Mouse (Mus musculus) neural tube, embryonic 11.5 days (tissue): ENCODE results near the gene Raet1d. TPM values are rescaled to one million over a fixed set of nuclear protein-coding genes. Genes with fewer than 3 reads are reported as not detected.
"Not testable (repeated sequence)": the region's sequence is repeated elsewhere in the genome, so short reads cannot be mapped to it uniquely, and the experiment has no call there.

Experiments used
- ATAC-seq: fragments of 200-750 bp; cut with Nextera tagmentation; 2 replicates; pipeline ENCODE4 v1.8.0; 2017; ENCODE audit warnings: moderate number of reproducible peaks, mild to moderate bottlenecking, moderate TSS enrichment, moderate library complexity; ENCODE audit not compliant: insufficient read depth, low FRiP score, low TSS enrichment
- DNase-seq: peaks from one replicate; pipeline ENCODE4 v3.0.0-alpha.2; 2015; ENCODE audit warnings: low spot score
- H3K27ac ChIP-seq: fragments of 300-500 bp; sonication (generic); 2 replicates; pipeline ENCODE4 v1.5.1; 2014; ENCODE audit warnings: low read depth, mild to moderate bottlenecking, low read length
- H3K27me3 ChIP-seq: fragments of 300-500 bp; sonication (generic); 2 replicates; pipeline ENCODE4 v1.6.1; 2014; ENCODE audit warnings: mild to moderate bottlenecking, low read length, mixed read lengths; ENCODE audit not compliant: control insufficient read depth, insufficient read depth
- H3K36me3 ChIP-seq: fragments of 300-500 bp; sonication (generic); 2 replicates; pipeline ENCODE4 v1.6.1; 2014; ENCODE audit warnings: mild to moderate bottlenecking, low read length, moderate library complexity, mixed read lengths; ENCODE audit not compliant: control insufficient read depth, insufficient read depth
- H3K4me1 ChIP-seq: fragments of 300-500 bp; sonication (generic); 2 replicates; pipeline ENCODE4 v1.6.1; 2014; ENCODE audit warnings: low read length, mixed read lengths; ENCODE audit not compliant: control insufficient read depth, insufficient read depth
- H3K4me2 ChIP-seq: fragments of 300-500 bp; sonication (generic); 2 replicates; pipeline ENCODE4 v1.6.1; 2014; ENCODE audit warnings: low read depth, mild to moderate bottlenecking, moderate library complexity
- H3K4me3 ChIP-seq: fragments of 300-500 bp; sonication (generic); 2 replicates; pipeline ENCODE4 v1.5.1; 2014; ENCODE audit warnings: low read depth, low read length
- H3K9ac ChIP-seq: fragments of 300-500 bp; sonication (generic); 2 replicates; pipeline ENCODE4 v1.6.1; 2014; ENCODE audit warnings: mild to moderate bottlenecking, low read length
- H3K9me3 ChIP-seq: fragments of 300-500 bp; sonication (generic); 2 replicates; pipeline ENCODE4 v1.6.1; 2016; ENCODE audit warnings: low read length; ENCODE audit not compliant: control insufficient read depth
- WGBS: fragments of 180-500 bp; shearing (Covaris S2); extraction: QIAGEN DNeasy Blood & Tissue Kit; methylation state at CpG from one replicate; pipeline ENCODE4 v1.1.7; 2014; 5-methylcytosine and 5-hydroxymethylcytosine counted together
- polyA plus RNA-seq: library from polyadenylated mRNA; unstranded; fragments of >200 nt; fragmentation: Nextera tagmentation; extraction: Ambion mirVana; gene quantifications from 2 replicates; pipeline ENCODE4 v1.2.1, GENCODE M21; 2014

Raet1d gene
- 12.7 and 13.6 TPM in 2 replicates for polyA plus RNA-seq

GRCm38 (mm10) chr10:22360252-22360651 is at the start of gene Raet1d:
TSS of gene Raet1d (plus strand) at chr10:22360552.
- H3K9ac ChIP-seq, ATAC-seq, H3K4me2 ChIP-seq, H3K36me3 ChIP-seq, H3K4me3 ChIP-seq, DNase-seq, H3K4me1 ChIP-seq, H3K9me3 ChIP-seq, H3K27ac ChIP-seq, H3K27me3 ChIP-seq: not testable (repeated sequence)
- WGBS = 73% methylated on average over 3 of the region's 3 CpGs

GRCm38 (mm10) chr10:22322858-22323257 is 37.5 kb upstream of the Raet1d start:
- ATAC-seq = no peak
- WGBS = 93% methylated on average over 2 of the region's 2 CpGs

GRCm38 (mm10) chr10:22345721-22346120 is 14.6 kb upstream of the Raet1d start:
- H3K4me1 ChIP-seq, H3K27ac ChIP-seq, H3K4me2 ChIP-seq, H3K4me3 ChIP-seq, H3K9me3 ChIP-seq, ATAC-seq, H3K36me3 ChIP-seq, H3K9ac ChIP-seq, H3K27me3 ChIP-seq, DNase-seq: not testable (repeated sequence)
- 75% methylated on average over 4 of the region's 4 CpGs for WGBS

More at GRCm38 (mm10) chr10:22322858-22323257, 37.5 kb upstream of the Raet1d start:
- Histone ChIP-seq H3K27ac (no peak overlapping the region), H3K9me3 (no peaks in the 10 kb centered on the region), H3K4me3 (no peak overlapping the region), H3K4me2 (no peak overlapping the region), H3K27me3 (no peaks in the 10 kb centered on the region), H3K4me1 (no peaks in the 10 kb centered on the region), H3K36me3 (no peaks in the 10 kb centered on the region), H3K9ac (no peak overlapping the region)
- no peak for DNase-seq

GRCm38 (mm10) chr10:22353548-22354195 is 6.7 kb upstream of the Raet1d start:
- not testable (repeated sequence) for H3K27ac ChIP-seq, H3K9ac ChIP-seq, H3K27me3 ChIP-seq, H3K36me3 ChIP-seq, H3K4me2 ChIP-seq, H3K4me1 ChIP-seq, ATAC-seq, H3K4me3 ChIP-seq, DNase-seq, H3K9me3 ChIP-seq
- WGBS = 89% methylated on average over 5 of the region's 6 CpGs

- H3K4me1 ChIP-seq, ATAC-seq, H3K36me3 ChIP-seq, H3K9ac ChIP-seq, H3K27me3 ChIP-seq, H3K4me2 ChIP-seq, H3K27ac ChIP-seq, DNase-seq, H3K4me3 ChIP-seq, H3K9me3 ChIP-seq: not testable (repeated sequence)
- WGBS = 80% methylated on average over 2 of the region's 2 CpGs
Observed at GRCm38 (mm10) chr10:22354196-22354574, 6.2 kb upstream of the Raet1d start.

- not testable (repeated sequence) for H3K27me3 ChIP-seq, H3K9me3 ChIP-seq, H3K36me3 ChIP-seq, H3K4me3 ChIP-seq, H3K9ac ChIP-seq, H3K27ac ChIP-seq, H3K4me2 ChIP-seq, H3K4me1 ChIP-seq, ATAC-seq, DNase-seq
- 79% methylated on average over 1 of the region's 1 CpGs for WGBS
Observed at GRCm38 (mm10) chr10:22357373-22357772, 3.0 kb upstream of the Raet1d start.

- H3K27ac ChIP-seq, H3K36me3 ChIP-seq, H3K4me1 ChIP-seq, H3K4me2 ChIP-seq, H3K27me3 ChIP-seq, H3K4me3 ChIP-seq, H3K9ac ChIP-seq, ATAC-seq, H3K9me3 ChIP-seq, DNase-seq: not testable (repeated sequence)
- WGBS = 46% methylated on average over 2 of the region's 2 CpGs
Observed at GRCm38 (mm10) chr10:22360957-22361356, 605 bp downstream of the Raet1d start.

GRCm38 (mm10) chr10:22361415-22362352 is 1.3 kb downstream of the Raet1d start:
- DNase-seq (peak; percentile 41), ATAC-seq (peak; percentile 70)
- not testable (repeated sequence) for H3K4me3 ChIP-seq, H3K9me3 ChIP-seq, H3K9ac ChIP-seq, H3K36me3 ChIP-seq, H3K4me1 ChIP-seq, H3K4me2 ChIP-seq, H3K27me3 ChIP-seq, H3K27ac ChIP-seq
- 1% methylated on average over 7 of the region's 15 CpGs for WGBS
